Mouse (Mus musculus) CD4-positive, CD25-positive, alpha-beta regulatory T cell, adult 4 months (primary cell): ENCODE data around the gene Tex261. TPM values are rescaled to one million over a fixed set of nuclear protein-coding genes. Genes with fewer than 3 reads are reported as not detected.
"Not testable (repeated sequence)": the region's sequence is repeated elsewhere in the genome, so short reads cannot be mapped to it uniquely, and the experiment has no call there.

Experiments used
- ATAC-seq: one replicate; pipeline ENCODE4 v1.8.0; 2017
- polyA plus RNA-seq, 2 experiments: library from polyadenylated mRNA; unstranded; fragments of 100-300 nt; shearing (Covaris generic); gene quantifications; one replicate each; pipeline ENCODE4 v1.2.1; 2017

The Tex261 gene
- polyA plus RNA-seq, result 10 to 100 TPM; 78.1 to 88.1 TPM

DNA sequence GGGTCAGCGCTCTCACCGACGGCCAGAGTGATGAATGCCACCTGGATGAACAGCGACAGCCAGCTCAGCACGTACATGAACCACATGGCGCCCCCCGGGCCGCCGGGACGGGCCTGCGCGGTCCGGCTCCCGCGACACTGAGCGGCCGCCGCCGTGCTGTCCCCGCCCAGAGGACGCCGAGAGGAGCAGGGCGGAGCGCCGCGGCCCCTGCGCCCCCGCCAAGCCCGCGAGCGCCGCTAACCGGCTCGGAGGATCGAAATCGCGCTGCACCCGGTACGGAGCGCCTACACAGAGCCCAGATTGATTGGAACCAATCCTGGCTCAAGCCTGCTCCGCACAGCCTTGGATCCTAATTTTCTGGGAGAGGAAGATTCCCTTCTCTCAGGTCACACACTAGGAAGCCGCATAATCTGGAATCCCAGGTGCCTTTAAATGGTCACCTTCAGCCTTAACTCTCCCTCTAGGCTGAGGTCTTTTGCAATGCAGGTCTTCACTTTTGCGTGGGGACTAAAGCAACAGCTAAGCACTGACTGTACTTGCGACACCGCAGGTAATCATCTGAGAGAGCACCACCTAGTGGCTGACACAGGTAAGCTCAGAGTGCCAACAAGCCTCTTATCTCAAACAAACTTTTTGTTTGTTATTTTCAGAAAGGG lies at the start of gene Tex261:
Gene Tex261 (minus strand): TSS at position 176 of the 656 bp plus-strand sequence.
- ATAC-seq, result peak; percentile 91

DNA sequence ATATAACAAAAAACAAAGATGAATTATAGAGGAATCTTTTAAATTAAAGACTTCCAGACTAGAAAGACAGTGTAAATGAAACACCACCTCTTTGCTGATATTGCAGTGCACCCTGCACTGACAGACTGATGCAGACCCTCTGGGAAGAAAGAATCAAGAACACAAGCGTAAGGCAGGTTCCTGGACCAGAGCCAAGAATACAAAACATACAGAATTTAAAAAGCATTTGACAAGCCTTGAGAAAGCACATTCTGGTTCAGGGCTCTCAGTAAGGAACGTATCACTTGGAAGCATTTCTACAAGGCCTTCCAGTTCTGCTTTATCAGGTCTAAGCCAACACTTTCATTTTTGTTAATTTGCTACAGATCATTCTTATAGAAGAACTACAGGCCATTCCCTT lies 46.2 kb upstream of the Tex261 start:
- no peak for ATAC-seq

DNA sequence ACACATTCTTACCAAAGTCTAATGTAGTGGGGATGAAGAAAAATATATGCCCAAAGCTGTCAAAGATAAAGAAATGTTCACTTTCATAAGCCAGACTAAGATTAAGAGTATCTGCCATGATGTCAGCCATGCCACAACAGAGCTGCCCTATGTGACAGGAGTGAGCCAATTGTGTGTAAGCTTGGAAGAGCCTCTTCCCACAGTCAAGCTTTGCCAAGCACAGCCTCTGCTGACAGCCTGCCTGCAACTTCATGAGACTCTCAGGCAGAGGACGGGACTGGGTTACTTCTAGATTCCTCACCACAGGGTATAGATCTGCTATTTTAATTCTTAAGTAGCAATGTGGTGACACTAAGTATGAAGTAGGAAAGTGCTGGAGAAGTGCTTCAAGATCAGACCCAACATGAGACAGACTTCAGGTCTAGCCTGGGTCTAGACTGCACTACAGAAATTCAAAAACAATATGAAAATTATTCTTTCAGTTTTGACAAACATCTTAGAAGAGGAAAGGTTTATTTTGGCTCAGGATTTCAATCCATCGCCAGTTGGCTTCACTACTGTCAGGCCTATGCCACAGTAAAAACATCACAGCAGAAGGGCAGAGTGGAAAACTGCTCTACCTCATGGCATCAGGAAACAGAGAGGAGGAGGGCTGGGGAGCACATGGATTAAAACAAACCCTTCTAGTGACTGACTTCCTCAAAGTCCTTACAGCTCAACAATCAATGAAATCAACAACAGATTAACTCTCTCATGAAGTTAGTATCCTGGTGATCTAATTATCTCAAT lies 45.3 kb upstream of the Tex261 start:
- no peak for ATAC-seq

DNA sequence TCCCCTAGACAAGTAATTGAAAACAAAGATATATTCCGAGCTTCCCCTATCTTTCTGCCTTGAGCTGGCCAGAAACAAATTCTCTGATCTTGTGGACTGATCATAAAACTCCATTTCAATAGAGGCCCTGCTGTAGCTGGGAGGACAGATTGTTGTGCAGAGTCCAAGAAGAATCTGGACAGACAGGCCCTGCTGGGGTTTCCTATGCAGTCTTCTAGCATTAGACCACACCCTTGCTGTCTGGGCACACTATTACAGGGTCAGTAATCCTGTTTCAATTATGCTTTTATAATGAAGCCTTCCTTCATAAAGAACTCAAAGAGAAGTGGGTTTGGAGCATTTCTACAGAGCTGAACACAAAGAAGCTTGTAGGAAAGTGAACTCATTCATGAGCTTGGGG lies 43.4 kb upstream of the Tex261 start:
- no peak for ATAC-seq

DNA sequence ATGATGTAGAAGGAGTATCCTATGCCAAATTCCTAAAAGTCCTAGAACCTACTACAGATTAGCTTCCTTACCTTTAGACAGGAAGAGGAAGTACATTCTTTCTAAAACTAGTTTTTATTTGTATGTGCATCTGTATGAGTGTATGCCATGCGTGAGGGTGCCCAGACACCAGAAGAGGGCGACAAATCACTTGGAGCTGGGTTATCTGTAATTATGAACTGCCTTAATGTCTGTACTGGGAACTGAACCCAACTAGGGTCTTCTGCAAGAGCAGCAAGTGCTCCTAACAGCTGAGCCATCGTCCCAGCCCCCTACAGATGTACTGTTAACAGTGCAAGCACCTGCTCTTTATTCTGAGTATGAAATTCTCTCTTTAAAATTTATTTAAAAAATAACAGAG lies 40.2 kb upstream of the Tex261 start:
- ATAC-seq, result no peak

DNA sequence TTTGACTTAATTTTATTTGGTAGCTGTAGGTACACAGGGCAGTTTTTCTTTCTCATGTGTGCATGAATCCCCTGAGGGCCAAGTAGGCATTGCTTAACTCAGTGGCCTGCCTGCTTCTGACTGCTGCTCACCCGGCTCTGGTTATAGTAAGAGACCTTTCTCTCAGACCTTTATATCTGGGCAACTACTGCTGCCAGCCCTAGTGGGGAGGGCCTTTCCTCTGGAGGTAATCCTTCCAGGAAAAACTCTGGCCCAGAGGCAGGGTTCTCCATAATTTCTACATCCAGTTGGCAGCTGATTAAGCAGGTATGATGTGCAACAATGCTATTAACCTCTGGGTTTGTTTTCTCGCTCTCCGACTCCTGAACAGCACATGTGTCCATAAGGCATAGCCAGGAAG lies 27.2 kb upstream of the Tex261 start:
- ATAC-seq, result no peak

DNA sequence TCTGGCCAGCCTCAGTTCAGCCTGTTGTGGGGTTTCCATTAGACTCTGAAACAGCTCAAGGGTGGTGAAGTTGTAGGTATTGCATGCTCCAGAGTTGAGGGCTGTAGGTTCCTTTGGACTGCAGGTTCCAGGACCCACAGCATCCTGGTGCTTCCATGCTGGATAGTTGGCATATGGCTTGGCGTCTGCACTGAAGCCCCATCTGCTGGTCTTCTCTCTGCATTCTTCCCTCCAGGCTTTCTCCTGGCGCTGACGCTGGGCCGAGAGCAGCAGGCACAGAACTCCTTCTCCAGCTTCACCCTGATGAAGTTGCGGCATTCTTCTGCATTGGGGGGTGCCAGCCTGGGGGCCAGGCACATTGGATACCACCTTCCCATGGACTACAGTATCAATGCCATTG lies 26.4 kb upstream of the Tex261 start:
- no peak for ATAC-seq

DNA sequence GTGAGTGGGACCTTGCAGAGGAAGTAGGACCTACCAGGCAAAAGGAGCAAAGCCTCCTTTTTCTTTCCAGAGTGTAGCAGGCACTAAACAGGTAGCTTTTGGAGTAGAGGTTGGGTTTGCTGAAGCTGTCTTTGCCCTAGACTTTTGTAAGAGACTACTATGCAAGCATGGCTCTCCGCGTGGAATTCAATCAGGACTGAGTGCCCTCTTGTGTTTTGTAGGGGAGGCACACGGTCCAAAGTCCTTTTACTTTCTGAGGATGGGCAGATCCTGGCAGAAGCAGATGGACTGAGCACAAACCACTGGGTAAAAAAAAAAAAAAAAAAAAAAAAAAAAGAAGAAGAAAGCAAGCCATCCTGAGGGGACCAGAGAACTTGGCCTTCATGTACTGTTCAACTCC lies 21.1 kb upstream of the Tex261 start:
- no peak for ATAC-seq

DNA sequence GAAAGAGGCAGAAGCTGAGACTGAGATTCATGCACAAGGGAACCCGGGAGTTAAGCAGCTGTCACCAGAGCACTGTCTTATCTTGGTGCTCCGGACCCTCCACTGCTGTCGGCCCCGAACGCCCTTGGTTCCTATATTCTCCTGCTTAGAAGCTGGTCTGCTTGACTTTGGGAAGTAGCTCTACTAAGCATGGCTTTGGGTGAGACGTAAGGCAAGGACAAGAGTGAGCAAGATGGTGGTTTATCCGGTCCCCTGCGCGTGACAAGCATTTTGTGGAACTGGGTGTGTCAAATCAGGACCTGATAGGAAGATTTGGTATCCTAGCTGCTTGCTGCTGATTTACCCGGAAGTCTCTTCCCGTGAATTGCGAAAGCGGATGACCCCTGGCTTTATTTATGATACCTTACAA lies 19.9 kb upstream of the Tex261 start:
- ATAC-seq, result peak; percentile 5

DNA sequence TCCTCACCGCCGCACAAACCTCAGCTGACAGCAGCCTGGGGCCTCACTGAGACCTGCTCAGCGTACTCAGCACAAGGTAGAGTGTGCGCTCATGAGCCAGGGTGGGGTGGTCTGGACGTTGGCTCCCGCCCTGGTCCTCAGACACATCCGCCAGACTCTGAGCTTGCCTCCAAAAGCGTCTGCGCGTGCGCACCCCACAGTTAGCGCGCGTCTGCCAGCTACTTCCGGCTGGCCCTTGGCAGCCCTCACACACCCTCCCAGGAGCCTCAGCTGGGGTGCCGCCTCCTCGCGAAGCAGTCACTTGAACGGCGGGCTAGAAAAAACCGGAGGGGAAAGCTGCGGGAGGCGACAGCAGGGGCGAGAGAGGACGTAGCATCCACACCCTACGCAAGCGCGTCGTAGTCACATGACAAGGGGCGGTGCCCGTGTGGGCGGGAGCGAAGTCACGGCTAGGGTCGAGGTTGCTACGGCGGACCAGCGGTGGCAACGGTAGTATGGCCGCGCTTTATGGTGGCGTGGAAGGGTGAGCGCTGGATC lies 19.2 kb upstream of the Tex261 start, which contains the start of gene Nagk:
Gene Nagk (plus strand): TSS at position 223 of the 537 bp plus-strand sequence.
- peak; percentile 93 for ATAC-seq

DNA sequence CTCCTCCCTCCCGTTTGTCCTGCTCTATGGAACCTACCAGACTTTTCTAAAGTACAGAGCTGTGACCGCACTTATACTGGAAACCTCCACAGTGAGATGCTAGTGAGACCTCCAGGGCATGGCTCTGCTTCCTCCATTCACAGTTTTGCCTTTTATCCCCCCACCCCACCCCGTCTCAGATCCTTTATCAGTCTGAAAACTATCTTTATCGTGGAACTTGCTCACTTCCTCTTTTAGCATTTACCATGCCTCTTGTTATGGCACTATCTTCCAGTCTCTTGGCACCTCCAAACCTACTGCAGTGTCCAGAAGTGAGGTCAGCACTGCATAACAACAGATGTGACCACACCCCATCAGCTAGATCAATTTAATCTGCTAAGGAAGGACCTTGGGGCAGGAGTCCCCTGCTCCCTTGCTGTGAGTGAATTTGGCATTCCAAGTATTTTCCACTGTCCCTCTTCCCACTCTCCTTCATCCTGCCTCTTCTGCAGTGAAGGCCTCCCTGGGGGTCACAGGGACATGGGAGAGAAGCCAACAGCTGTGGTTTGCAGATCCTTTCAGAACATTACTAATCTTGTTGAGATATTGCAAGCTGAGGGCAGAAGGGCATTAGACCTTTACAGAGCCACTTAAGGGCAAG lies 15.8 kb upstream of the Tex261 start:
- ATAC-seq, result no peak

DNA sequence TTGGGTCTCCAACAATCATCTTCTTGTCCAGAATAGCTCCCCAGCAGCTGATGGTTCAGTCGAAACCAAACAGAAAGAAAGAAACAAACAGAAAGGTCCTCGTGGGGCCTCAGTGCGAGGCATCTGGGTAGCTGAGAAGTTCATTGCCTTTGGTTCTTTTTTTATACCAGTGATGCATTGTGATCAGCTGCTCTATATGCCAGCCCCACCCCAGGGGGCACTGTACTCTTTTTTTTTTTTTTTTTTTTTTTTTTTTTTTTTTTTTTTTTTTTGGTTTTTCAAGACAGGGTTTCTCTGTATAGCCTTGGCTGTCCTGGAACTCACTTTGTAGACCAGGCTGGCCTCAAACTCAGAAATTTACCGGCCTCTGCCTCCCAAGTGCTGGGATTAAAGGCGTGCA lies 14.9 kb upstream of the Tex261 start:
- not testable (repeated sequence) for ATAC-seq

DNA sequence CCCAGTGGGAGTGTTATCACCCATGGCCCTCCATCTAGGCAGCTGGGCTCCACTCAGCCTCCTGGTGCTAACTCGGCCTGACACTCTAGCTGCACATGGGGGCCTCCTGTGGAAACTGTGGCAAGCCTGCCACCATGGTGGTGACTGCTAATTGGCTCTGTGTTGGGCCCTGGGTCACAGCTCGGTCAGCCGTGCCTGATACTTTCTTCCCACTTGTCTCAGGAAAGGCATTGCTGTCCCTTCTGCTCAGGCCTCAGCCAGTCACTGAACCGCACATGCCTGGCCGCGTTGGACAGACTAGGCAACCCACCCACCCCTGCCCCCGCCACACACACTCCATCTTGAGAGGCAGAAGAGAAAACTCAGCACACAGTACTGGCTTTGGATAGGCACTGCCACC lies 12.9 kb upstream of the Tex261 start:
- ATAC-seq, result no peak

DNA sequence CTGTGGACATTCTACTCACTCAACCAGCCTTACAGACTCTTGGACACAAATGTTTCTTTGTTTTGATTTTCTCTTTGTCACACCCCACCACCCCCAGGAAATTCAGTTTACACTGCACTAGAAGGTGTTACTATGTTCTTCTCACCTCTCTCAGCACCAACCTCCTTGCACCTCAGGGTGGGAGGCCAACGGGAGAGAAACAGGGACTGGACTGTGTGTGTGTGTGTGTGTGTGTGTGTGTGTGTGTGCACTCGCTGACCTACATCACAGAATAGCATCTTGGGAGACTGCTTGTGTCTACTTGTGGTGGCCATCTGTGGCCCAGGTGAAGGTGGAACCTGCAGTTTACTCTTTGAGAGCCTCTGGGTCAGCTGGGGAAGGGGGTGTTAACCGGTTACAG lies 10.8 kb upstream of the Tex261 start:
- no peak for ATAC-seq

DNA sequence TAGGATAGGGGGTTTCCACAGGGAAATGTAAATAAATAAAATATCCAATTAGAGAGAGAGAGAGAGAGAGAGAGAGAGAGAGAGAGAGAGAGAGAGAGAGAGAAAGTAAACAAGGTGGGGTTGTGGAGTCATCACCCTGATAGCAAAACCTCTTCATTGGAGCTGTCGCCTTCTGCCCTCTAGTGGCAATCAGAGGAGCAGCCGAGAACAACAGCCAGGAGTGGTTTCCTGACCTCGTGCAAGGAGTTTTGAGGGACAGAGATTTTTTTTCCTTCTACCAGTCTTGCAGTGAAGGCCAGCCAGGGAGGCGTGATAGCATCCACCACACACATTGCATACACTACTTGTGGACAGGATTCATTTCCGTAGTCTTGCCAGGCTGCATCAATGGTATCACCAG lies 3.4 kb upstream of the Tex261 start:
- ATAC-seq, result no peak

DNA sequence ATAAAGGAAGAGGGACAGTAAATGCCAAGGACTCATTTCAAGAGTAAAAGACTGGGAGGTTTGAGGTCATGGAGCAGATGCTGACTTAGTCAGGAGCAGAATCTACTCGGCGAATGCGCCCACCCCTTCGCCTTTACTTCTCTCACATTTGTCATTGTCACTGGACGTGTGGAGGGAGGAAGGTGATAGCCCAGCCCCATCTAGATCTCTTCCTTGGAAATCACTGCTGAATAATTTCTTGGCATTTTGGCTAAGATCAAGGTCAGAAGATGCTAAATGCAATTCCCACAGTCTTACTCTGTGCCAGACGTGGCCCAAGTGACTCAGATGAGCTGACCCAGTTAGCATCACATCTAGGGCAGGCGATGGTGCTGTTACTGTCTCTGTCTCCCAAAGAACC lies 2.7 kb upstream of the Tex261 start:
- ATAC-seq, result no peak

DNA sequence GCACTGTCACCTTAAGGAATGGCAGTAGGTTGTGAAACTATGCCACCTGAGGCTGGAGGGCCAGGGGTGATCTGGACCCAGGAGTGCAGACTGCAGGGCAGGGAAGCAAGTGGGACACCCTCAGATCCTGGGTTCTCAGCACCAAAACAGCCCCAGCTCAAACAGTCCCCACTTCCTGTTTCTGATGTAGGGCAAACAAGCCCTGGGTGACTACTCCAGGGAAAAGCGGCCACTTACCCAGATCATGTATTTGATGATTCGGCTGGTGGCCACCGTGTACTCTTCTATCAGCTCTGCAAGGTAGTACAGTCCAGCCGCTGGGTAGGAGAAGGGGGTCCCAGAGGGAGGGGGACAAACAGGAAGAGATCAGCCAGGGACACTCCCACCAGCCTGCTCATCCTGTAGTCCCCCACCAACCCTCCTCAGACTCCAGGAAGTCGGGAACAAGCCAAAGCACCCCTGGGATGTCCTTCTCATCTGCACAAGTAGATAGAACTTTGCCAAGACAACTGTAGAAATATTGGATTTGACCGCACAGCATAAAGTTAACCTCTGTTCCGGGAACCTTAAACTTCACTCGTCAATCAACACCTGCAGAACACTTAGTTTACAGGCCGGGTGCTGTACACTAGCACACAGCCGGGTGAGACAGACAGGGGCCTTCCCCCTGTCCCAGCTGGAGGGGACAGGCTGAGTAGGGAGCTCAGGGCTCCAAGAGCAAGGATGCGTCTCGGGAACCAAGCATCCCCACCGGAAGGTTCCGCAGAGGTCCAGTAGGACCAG lies 641 bp downstream of the Tex261 start:
- peak; percentile 28 for ATAC-seq

DNA sequence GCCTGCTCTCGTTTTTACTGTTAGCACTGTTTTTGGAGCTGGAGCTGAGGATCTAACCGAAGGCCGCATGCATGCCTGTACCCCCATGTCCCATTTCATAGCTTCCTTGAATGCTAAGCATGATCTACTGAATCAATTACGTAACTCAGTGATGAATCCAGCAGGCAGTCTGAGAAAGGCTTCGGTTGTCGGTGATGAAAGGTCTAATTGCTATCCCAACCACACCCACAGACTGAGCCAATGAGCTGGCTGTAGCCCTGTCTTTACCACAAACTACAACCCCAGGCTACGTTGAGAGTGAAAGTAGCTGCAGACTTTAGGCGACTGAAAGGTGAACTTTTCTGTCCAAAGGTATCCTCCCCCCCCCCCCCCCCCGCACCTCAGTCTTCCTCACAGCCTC lies 1.5 kb downstream of the Tex261 start:
- ATAC-seq, result no peak

DNA sequence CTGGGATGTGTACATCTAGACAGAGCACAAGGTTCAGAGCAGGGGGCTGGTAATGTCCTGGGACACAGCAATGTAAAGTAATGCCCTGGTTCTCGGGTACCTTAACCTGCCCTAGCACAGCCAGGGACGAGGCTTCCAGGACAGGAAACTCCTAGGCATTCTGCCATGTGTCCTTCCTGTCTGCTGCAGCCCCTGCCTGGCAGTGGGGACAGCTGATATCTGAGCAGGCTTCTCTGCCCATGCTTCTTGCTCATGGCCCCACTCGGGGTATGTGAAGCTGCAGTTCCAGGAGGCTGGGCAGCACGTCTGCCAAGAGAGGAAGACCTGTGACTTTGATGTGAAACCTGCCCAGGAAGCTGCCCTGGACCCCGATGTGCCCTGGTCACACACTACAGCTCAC lies 7.1 kb downstream of the Tex261 start:
- ATAC-seq, result no peak

DNA sequence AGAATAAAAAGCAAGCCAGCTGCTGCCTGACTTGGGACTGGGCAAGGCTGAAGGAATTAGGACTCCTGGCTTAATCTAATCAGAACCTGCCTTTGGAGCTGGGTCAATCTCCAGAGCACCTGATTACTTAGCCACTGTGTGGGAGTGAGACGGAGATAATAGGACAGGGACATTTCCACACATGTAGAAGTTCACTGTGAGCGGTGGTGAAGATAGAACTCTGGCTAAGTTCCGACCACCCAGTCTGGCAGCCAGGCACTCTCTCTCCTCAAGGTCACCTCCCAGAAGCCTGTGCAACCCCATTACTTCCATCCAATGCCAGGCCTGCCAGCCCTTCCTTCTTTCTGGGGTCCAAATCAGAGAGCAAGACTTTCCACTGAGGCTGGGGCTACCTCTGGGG lies 8.6 kb downstream of the Tex261 start:
- ATAC-seq, result no peak

DNA sequence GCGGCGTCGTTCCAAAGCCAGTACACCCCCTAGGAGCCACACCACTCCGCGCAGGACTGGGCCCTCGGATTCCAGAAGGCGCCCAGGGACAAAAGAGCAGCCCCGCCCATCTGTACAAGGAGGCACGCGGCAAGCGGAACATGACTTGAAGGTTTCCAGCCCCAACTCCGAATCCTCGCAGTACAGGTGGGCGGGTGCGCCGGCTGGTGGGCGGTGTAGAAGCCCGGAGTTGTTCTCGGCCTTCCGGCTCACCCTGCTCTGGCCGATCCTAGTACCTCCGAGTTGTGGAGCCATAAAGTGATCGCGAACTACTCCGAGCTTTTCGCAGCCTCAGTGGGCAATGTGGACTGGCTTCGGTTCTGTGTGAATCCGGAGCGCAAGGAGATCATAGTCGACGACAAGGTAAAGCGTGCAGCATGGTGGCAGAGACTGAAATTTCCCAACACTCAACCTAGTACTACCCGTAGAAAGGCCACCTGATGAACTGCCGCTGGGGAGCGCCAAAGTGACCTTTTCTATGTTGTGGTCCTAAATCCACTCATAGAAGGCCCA lies 12.7 kb downstream of the Tex261 start:
- ATAC-seq, result peak; percentile 44

DNA sequence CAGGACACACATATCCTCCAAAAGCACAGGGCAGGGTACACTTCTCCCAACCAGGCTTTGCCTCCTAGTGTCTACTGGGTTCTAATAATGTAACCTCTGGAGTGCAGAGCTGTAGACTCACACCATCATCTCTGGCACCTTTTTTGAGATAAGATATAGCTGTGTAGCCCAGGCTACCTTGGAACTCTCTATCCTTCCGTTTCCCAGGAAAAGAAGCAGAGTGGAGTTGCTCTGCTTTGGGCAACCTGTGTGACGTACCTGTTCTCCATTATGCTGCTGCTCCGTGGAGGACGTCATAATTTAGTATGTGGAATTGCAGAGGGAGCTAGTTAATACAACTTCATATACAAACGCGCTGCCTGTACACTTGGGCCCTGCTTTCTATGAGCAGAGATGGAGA lies 13.3 kb downstream of the Tex261 start, which contains the start of gene Ankrd53:
Gene Ankrd53 (plus strand): TSS at position 301 of the 400 bp plus-strand sequence.
- no peak for ATAC-seq
